Mouse (Mus musculus) MEL-GATA-1-ER (cell line): Measurements from ENCODE around the gene Rnpep.
"Not testable (repeated sequence)": the region's sequence is repeated elsewhere in the genome, so short reads cannot be mapped to it uniquely, and the experiment has no call there.

ENCODE experiments used
- DNase-seq: peaks from one replicate; pipeline ENCODE4 v3.0.0-alpha.2; 2012; ENCODE audit warnings: low read depth; ENCODE audit errors: extremely low read depth

The Rnpep gene

DNA sequence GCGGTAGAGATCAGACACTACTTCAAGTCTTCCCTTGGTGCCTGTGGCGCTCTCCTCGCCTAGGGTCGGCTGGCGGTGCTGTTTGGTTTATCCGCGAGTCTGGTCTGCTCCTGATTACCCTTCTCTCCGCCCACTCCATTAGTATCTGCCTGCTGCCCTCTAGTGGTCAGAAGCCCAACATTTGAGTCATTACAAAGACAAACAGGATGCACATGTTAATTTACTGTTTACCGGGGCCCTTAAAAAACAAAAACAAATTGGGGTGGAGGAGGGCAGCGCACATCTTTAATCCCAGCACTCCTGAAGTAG is 24.8 kb downstream of the Rnpep start:
- peak; percentile 70 for DNase-seq

DNA sequence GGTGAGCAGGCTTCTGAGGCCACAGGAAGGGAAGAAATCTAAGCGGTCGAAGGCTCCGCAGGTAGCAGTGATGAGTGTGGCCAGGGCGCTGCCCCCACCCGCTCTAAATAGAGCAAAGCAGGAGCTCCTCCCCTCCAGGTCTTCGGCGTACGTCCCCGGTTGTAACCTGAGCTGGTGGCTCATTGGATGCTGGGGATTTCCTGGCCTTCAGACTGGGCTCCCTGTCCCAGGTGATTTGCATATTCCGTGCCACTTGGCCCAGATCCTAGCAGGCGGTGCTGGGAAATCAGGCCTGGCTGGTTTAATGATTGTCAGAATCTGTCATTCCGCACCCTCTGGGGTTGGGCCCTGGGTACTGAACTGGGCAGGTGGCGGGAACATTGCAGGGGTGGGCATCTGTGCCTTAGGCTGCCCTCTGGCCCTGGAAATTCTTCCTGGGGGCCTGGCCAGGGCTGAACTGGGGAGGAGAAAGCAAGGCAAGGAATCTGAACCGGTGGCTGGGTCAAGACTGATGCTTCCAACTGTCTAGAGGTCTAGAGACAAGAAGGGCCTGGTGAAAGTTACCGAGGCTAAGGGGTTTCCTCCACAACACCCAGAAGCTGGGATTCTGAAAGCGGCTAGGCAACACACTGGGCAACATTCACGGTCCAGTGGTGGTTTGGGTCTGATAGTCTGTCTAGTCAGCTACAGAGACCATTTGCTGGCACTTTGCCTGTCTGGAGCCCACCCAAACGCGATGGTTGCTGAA is 25.3 kb downstream of the Rnpep start, which contains the start of gene Elf3:
Gene Elf3, minus strand, starts transcription at position 189 of the 748 bp plus-strand sequence.
- DNase-seq = no peak

DNA sequence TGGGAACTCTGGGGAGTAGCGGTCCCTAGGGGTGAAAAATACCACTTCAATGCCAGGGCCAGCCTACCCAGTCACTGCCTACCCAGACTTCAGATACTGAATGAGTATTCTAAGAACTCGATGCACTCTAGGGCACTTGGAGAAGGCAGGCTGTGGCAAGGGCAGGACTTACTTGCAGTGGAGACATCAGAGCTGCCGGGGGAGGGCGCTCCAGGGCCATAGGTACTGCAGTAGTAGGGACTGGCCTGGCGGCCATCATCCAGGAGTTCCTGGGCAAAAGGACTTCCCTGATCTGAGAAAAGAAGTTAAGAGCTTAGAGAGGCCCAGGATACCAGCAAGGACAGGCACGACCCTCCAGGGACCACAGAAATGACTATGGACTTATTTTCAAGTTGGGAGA is 27.6 kb downstream of the Rnpep start:
- no peak for DNase-seq

DNA sequence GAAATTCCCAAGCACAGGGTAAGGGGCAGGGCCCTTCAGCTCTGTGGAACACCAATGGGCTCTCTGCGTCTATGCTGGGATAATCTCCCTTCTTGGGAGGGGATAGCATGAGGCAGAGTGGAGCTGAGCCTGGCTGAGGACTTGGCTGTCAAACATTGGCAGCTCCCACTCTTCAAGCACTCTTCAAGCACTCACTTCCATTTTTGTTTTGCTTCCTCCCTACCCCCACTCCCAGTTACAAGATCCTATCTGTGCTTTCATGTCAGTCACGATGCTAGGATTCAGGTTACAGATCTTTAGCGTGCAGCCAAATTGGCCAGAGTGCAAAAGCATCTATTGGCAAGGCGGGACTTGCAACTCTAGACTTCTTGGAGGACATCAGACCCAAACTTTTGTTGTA is 31.0 kb downstream of the Rnpep start:
- no peak for DNase-seq

DNA sequence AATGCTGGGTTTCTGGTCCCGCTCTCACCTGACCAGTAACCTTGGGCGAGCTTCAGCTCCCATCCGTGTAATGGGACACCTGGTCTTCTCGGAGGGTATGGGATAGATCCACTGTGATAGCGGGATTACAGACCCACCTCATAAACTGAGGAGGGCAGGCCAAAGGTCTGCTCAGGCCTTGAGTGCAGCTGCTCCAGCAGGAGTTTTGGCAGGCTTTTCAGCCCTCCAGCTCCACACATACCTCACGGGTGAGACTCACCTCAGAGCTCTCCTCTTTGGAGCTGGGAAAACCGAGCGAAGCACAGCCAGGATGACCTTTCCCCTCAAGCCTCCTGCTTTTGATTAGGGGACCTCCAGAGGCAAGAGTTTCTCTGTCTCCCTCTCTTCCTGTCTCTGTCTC is 32.5 kb downstream of the Rnpep start:
- DNase-seq = no peak

DNA sequence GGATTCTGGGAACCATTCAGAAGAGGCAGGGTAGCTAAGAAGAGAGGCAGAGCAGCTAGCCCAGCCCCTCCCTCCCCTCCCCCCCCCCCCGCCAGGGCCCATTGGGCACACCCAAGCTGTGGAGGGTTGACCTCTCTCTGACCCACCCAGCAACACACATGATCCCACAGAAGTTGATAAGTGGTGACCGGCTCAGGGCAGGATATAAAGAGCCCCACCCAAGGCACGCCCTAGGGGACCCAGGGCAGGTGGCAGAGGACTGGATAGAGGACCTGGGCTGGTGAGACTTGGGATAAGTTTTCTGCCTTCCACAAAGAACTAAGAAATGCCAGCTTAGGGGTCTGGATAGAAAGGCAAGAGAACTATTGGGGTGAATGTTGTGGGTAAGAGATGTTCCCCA is 33.2 kb downstream of the Rnpep start:
- peak; percentile 20 for DNase-seq

DNA sequence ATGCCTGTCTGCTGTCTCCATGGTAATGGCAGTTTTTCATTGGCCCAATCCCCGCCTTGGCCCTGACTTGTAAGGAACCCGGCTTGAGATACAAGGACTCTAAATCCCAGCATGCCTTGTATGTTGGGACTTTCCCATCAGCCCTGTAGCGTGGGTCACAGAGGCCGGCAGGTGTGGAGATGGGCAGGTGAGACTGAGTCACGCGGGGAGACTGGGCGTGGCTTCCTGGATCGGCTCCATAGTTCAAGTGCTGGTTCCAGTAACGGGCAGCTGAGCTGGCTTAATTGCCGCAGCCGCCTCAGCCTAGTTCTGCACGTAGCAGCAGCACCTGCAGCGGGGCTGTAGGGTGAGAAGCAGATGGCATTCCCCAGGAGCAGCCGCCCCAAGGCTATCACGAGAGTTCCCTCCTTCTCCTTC is 35.4 kb downstream of the Rnpep start:
- DNase-seq = no peak

DNA sequence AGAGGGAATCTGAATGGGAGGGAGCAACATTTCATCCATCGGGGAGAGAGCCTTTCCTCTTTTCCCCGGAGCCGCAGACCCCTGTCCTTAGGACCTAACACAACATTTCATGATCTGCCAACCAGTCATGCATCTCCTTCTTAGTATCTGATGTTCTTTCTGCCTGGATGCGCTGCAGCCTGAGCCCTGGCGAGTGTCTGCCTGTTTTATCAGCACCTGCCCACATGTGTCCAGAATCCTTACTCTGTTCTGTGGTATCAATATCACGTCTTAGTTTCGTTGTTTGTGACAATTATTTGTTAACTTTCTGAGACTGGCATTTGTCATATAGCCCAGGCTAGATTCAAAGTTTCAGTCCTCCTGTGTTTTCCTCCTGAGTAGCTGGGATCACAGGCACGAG is 39.9 kb downstream of the Rnpep start:
- DNase-seq = no peak

DNA sequence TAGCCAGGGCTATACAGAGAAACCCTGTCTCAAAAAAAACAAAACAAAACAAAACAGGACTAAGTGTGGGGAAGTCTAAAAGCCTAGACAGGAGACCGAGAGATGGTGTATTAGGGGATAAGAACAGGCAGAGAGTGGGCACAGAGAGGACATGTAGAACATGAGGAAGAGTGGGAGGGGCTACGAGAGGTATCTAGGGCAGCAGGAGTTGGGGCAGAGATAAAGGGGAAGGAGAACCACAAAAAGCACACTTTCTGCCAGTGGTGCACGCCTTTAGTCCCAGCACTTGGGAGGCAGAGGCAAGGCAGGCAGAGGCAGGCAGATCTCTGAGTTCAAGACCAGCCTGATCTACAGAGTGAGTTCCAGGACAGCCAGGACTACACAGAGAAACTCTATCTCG is 43.7 kb downstream of the Rnpep start:
- DNase-seq = peak; percentile 66

DNA sequence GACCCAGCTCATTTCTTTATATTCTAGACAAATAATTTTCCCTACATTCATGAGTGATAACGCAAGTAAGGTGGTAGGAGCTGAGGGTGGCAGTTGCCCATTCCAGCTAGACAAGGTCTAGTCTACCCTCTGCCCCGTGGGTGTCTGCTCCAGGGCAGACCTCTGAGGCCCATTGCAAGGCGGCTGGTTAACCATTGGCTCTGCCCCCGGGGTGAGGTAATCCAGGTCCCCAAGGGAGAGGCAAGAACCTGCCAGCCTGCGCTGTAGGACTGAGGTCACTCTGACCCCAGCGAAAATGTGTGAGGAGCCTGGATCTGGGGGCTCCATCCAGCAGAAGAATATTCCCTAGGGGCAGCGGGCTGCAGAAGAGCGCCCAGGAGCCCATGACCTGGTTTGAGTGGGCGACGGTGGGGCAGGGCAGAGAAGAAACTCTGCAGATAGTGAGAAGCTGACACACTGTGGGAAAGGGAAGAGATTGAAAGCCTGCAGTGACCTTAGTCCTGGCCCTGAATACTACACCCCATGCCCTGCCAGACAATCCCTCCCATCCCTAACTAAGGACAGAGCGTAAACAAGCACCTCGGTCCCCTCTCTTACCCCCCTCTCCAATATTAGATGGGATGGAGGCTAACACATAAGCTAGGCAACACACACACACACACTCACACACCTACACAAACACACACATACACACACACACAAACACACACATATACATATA is 46.6 kb downstream of the Rnpep start:
- no peak for DNase-seq

DNA sequence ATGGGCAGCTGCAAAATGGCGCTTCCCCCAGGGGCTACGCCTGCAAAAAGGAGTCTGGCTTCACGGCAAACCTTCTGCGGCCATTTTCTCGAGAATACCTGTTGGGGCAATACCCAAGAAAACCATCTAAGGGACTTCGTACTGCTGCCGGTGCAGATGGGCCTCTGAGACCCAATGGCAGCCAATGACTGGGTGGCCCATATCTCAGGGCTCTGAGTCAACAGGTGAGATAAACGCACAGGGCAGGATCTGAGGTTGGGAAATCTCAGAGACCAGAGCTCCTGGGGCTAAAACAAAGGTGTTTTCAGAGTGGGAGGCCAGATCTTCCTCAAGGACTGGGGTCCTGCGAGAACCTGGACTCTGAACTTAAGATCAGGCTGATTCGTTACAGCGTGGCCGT is 49.1 kb downstream of the Rnpep start:
- DNase-seq = no peak

DNA sequence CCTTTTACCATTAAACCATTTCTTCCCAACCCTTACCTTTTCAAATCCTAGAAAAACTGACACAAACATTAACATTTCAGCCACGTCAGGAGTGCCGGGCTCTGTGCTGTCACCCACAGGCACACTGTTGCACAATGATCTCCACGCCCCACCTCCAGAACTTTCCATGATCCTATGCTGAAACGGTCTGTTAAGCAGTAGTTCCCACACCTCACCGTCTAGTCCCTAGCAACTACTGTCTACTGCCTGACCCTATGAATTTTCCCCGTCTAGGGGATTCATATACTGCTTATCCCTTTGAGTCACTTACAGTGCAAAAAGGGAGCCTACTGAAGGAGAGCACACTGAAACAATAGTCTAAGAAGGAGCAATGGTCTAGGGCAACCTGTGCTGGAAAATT is 49.9 kb downstream of the Rnpep start:
- no peak for DNase-seq

DNA sequence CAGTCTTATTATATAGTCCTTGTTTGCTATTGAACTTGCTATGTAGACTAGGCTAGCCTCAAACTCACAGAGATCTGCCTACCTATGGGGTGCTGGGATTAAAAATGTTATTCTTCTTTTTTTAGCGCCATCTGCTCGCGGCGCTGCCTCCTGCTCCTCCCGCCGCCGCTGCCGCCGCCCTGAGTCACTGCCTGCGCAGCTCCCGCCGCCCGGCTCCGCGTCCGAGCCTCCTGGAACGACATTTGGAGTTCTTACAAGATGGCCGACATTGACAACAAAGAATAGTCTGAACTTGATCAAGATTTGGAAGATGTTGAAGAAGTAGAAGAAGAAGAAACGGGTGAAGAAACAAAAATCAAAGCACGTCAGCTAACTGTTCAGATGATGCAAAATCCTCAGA is 52.0 kb downstream of the Rnpep start:
- not testable (repeated sequence) for DNase-seq

DNA sequence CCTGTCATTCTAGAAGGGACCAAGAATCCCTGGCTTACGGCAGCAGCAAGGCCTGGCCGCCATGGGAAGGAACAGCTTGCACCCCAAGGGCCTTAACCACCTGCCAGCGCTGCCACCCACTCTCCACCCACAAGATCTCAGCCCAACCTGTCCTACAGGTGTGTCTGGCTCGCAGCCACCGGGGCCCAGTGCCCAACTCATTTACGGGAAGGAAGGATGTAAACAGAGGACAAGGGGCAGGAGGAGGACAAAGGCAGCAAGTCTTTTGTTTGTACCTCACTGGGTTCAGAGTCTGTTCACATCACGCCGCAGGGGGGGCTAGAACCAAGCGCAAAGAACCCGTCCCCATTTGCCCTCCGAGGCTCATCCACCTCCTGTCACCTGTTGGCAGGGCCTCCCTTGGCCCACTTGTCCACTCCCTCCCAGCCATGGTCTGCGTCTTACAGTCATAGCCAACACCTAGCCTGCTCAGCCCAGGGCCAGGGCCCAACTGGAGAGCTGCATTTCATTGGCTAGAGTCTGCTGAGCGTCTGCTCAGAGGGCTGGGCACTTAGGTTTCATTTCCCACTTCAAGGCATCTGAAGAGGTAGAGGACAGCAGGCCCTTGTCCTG is 56.4 kb downstream of the Rnpep start:
- DNase-seq = no peak

DNA sequence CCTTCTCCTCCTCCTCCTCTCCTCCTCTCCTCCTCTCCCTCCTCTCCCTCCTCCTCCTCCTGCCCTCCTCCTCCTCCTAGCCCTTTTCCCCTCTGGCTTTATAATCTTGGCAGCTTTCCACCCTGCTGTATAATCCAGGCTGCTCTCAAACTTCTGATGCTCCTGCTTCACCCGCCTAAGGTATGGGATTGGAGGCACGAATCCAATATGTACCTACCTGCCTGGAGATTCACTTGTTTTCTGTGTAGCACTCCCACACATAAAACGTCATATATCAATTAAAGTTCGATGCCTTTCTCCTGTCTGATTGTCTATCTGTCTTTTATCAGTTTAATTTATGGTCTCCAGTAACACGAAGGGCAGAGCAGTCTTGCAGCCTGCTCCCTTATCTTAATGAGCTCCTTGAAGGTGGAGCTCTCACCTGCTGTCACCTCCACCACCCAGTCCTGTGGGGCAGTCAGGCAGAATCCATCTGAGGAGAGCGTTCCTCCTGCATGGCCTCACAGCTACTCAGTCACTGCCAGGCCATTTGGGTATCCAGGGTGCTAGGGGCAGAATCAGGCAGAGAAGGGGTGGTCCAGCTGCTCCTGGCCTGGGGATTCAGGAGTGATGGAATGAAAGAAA is 58.8 kb downstream of the Rnpep start:
- no peak for DNase-seq

DNA sequence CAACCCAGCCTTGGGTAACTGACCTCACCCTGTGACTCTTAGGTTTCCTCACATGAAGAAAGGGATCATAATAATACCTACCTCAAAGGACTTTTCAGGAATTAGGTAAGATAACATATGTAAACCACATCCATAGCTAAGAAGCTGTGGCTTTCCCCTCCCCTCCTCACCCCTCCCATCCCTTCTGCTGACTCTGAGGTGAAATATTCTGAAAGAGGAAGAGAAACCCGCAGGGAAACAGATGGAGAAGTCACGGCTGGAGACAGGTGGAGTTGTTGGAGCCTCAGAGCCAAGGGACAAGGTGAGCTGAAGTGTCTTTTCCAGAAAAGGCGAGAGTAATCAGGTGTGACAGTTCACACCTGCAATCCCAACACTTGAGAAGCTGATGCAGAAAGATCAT is 59.7 kb downstream of the Rnpep start:
- no peak for DNase-seq

DNA sequence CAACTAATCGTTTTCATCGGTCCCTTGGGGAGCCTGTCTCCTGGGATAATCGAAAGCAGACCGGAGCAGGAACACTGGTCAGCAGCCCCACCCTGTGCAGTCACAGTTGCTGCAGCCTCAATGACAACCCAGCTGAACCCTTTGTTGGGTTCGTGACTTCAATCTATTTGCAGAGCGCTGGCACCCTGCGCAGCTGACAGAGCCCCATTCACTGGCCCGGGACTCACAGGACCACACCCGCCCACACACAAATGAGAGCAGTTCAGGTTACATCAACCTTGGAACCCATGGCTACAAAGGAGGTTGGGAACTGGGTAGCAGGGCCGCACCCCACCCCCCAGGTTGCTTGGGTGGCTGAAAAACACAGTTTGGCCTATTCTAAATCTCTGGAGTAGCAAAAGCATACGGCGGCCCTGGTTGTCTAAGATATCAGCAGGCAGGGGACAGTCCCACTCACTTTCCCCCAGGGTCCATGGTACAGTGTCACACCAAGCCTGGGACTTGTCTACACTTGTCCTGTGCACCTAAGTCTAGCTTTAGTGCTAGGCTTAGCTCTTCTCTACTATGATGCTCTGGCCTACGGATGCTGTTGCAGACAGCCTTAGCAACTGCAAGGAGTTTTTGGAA is 66.2 kb downstream of the Rnpep start:
- DNase-seq = no peak

DNA sequence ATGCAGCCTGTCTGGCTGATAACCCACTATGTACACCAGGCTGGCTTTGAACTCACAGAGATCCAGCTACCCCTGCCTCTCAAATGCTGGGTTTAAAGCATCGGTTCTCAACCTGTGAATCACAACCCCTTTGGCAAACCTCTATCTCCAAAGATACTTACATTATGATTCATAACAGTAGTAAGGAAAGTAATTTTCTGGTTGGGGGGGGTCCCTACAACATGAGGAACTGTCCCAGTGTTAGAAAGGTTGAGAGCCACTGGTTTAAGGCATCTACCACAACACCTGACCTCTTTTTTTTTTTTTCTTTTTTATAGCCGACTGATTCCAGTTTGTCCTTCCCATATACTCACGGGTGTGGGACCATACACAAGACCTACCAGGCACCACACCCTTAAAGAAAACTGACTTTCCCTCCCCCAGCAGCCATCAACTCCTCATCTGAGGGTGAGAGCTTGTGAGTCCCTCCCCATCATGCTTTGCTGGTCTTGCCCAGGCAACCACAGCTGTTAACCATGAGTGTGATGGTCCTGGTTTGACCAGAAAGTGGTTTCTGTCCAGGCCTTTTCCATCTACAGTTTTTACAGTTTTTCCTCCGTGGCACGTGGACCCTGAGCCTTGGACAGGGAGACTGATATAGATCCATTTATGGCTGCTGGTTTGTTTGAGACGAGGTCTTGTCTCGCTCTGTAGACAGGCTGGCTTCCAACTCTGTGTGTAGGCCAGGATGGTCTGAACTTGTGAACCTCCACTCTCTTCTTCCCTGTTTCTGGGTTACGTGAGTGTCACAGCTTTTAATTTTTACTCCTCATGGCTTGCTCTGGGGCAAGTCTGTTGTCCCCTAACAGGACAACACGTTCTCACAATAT is 69.9 kb downstream of the Rnpep start:
- DNase-seq = no peak
